Mouse (Mus musculus) cerebellum, adult 2 months (tissue): ENCODE results near the gene Unc93a. TPM values are rescaled to one million over a fixed set of nuclear protein-coding genes. Genes with fewer than 3 reads are reported as not detected.
"Not testable (repeated sequence)": the region's sequence is repeated elsewhere in the genome, so short reads cannot be mapped to it uniquely, and the experiment has no call there.

Source experiments
- DNase-seq, 2 experiments: peaks; one replicate each; pipeline ENCODE4 v3.0.0; 2021
- H3K27ac ChIP-seq: fragments of 200-500 bp; 2 replicates; pipeline ENCODE4 v1.5.1; 2012; ENCODE audit warnings: low read length, control low read depth, inconsistent platforms; ENCODE audit not compliant: insufficient read depth
- H3K27me3 ChIP-seq: fragments of 200-500 bp; 2 replicates; pipeline ENCODE4 v1.6.1; 2012; ENCODE audit warnings: inconsistent platforms, mild to moderate bottlenecking, low read length, moderate library complexity; ENCODE audit not compliant: control insufficient read depth, insufficient read depth
- H3K4me1 ChIP-seq: fragments of 200-500 bp; 2 replicates; pipeline ENCODE4 v1.6.1; 2011; ENCODE audit warnings: low read length; ENCODE audit not compliant: control insufficient read depth, insufficient read depth
- H3K4me3 ChIP-seq: fragments of 200-500 bp; replicated peaks from 2 replicates; pipeline ENCODE3; 2011; ENCODE audit warnings: mild to moderate bottlenecking, low read depth, low read length, control low read depth; ENCODE audit not compliant: insufficient read depth
- WGBS: fragments of 180-500 bp; shearing (Covaris S2); methylation state at CpG from one replicate; pipeline ENCODE4 v1.1.7; 2018; 5-methylcytosine and 5-hydroxymethylcytosine counted together
- polyA plus RNA-seq: library from polyadenylated mRNA; depleted of rRNA; stranded (reverse); fragments of >200 nt; gene quantifications from 2 replicates; pipeline ENCODE4 v1.2.3, GENCODE M21; 2012

Unc93a gene
- polyA plus RNA-seq, 1 experiment: not detected

- H3K4me1 ChIP-seq, H3K27ac ChIP-seq, H3K4me3 ChIP-seq, H3K27me3 ChIP-seq, DNase-seq: not testable (repeated sequence)
- WGBS: no CpG with 5 or more reads among the region's 3 CpGs
Observed at GRCm38 (mm10) chr17:13129324-13129723, 2.3 kb downstream of the Unc93a start.

DNA sequence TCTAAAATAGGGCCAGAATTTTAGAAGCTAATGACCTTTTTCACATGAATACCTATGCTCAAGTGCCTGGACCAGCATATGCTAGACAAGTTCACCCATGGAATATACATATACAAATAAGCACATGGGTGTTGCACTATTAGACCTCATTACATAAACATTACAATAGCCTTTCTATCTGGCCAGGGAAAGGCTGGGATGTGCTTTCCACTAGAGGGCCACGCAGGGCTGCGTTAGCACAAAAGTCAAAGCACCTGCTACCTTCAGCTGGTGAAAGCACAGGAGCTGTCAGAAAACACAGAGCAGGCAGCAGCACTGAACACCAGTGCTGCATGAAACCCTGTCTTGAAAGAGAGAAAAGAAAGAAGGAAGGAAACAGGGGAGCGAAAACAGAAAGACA is 7.4 kb downstream of the Unc93a start:
- H3K4me1 ChIP-seq, H3K4me3 ChIP-seq, H3K27me3 ChIP-seq, DNase-seq, H3K27ac ChIP-seq: not testable (repeated sequence)
- 19% methylated on average over 2 of the region's 3 CpGs for WGBS

- 90% methylated on average over 2 of the region's 5 CpGs for WGBS
- H3K4me3 ChIP-seq, H3K27me3 ChIP-seq, DNase-seq, H3K27ac ChIP-seq, H3K4me1 ChIP-seq: not testable (repeated sequence)
Observed at GRCm38 (mm10) chr17:13123308-13124038, 8.1 kb downstream of the Unc93a start.

- H3K4me1 ChIP-seq, H3K27me3 ChIP-seq, H3K4me3 ChIP-seq, H3K27ac ChIP-seq, DNase-seq: not testable (repeated sequence)
- 37% methylated on average over 3 of the region's 9 CpGs for WGBS
Observed at GRCm38 (mm10) chr17:13112504-13113291, 18.9 kb downstream of the Unc93a start.

GRCm38 (mm10) chr17:13106563-13106962 is 25.0 kb downstream of the Unc93a start:
- peak; percentile 35 to 52 for DNase-seq
- H3K4me3 ChIP-seq, H3K27me3 ChIP-seq, H3K27ac ChIP-seq, H3K4me1 ChIP-seq: not testable (repeated sequence)
- 18% methylated on average over 5 of the region's 5 CpGs for WGBS

GRCm38 (mm10) chr17:13092960-13093359 is 38.6 kb downstream of the Unc93a start:
- not testable (repeated sequence) for H3K27ac ChIP-seq, DNase-seq, H3K27me3 ChIP-seq, H3K4me1 ChIP-seq, H3K4me3 ChIP-seq
- WGBS: 95% methylated on average over 3 of the region's 4 CpGs

DNA sequence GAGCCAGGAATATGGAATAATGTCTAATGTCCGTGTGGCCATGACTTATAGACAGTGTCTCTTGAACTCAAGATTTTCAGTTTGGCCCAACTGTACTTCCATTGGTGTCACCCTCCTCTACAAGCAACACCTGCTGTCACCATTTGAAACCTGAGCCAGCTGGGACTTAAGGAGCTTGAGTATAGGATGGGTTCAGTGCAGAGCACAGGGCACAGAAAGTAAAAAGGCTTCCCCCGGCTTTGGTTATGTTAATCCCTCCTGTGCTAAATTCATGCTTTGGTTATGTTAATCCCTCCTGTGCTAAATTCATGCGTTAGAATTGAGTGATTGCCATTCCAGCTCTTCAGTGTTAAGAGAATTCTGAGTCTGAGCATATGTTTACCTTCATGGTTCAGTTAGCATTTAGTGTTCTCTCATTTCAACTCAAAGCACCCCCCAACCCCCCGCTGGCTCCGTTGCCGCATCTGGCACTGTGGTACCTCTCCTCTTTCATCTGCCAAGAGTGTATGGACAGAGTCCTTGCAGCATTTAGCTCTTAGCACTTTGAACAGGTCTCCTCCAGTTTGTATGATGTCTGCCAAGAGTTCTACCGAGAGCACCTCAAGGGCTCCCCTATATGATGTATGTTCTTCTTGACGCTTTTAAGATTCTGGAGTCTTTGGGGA is 39.4 kb downstream of the Unc93a start:
- not testable (repeated sequence) for H3K4me1 ChIP-seq, H3K27me3 ChIP-seq, DNase-seq, H3K4me3 ChIP-seq, H3K27ac ChIP-seq
- 36% methylated on average over 8 of the region's 8 CpGs for WGBS

GRCm38 (mm10) chr17:13091510-13091909 is 40.1 kb downstream of the Unc93a start:
- not testable (repeated sequence) for H3K4me3 ChIP-seq, H3K27me3 ChIP-seq, H3K27ac ChIP-seq

DNA sequence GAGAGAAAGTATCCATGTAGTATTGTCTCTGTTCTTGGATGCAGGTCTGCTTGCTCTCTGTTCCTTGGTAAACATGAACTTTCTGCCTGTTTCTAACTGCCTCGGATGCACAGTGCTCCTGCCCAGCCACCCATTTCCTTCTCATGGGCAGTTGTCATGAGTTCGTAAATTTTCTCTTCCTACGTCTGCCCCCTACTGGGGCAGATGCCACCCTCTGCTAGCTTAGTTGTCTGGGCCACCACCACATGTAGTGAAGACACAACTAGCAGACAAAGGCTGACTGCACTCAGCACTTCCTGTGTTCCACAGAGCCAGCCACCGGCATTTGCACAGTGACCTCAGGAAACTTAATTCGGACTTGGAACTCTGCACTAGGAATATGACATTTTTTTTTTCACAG is 62.4 kb downstream of the Unc93a start:
- not testable (repeated sequence) for H3K4me1 ChIP-seq, H3K4me3 ChIP-seq, H3K27ac ChIP-seq, H3K27me3 ChIP-seq, DNase-seq
- WGBS: 62% methylated on average over 4 of the region's 5 CpGs

More at GRCm38 (mm10) chr17:13091510-13091909, 40.1 kb downstream of the Unc93a start:
- H3K4me1 ChIP-seq, DNase-seq: not testable (repeated sequence)
- WGBS: 67% methylated on average over 1 of the region's 1 CpGs

DNA sequence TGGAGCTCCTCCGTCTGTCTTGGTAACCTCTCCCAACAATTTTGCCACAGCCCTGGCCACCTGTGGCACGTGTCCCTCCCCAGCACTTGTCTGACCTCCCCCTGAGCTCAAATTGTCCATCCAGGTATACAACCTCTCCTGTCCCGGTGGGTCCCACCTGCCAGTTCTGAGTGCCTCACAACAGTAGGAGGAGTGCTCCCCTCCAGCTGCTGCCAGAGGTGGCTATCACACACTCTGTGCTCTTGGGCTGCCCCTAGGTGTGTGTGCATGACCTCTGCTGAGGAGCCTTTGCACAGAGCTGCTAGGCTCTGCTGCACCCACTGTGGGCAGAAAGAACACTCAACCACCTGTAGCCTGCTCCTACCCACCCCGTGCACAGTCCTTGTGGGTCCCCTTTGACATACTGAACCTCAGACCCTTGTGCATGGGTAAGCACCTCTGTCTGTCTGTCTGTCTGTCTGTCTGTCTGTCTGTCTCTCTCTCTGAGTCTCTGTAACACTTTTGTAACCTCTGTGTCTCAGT is 63.7 kb downstream of the Unc93a start:
- DNase-seq, H3K27ac ChIP-seq, H3K4me3 ChIP-seq, H3K27me3 ChIP-seq, H3K4me1 ChIP-seq: not testable (repeated sequence)
- WGBS: 92% methylated on average over 1 of the region's 4 CpGs

DNA sequence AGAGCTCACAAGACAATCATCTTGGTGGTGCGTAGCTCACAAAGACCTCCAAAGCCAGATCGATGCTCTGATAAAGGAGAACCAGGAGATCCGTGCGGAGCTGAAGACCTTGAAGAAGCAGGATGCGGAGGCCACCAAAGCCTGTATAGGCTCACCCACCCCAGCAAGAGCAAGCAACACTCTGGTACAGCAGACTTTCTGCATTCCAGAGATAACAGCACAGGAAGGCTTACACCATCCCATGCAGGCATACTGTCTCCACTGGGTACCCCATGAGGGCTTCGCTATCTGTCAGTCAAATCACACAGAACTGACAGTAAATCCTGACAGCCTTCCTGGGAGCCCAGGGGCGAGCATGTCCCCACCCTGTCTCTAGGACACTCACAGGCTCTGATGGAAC is 68.7 kb downstream of the Unc93a start:
- H3K27ac ChIP-seq, DNase-seq, H3K4me1 ChIP-seq, H3K4me3 ChIP-seq, H3K27me3 ChIP-seq: not testable (repeated sequence)
- 86% methylated on average over 6 of the region's 7 CpGs for WGBS

- WGBS: 90% methylated on average over 4 of the region's 4 CpGs
- DNase-seq, H3K27me3 ChIP-seq, H3K4me1 ChIP-seq, H3K27ac ChIP-seq, H3K4me3 ChIP-seq: not testable (repeated sequence)
Observed at GRCm38 (mm10) chr17:13060804-13061203, 70.8 kb downstream of the Unc93a start, which contains the start of gene Tcp10b. Tcp10b (plus strand) TSS chr17:13061104.
